Mouse (Mus musculus) lung, embryonic 14.5 days (tissue): ENCODE results near the gene Lrba. TPM values are rescaled to one million over a fixed set of nuclear protein-coding genes. Genes with fewer than 3 reads are reported as not detected.

Source experiments
- ATAC-seq: fragments of 200-750 bp; cut with Nextera tagmentation; 2 replicates; pipeline ENCODE4 v1.8.0; 2017; ENCODE audit warnings: mild to moderate bottlenecking, moderate TSS enrichment, moderate library complexity; ENCODE audit not compliant: insufficient read depth
- DNase-seq: peaks from one replicate; pipeline ENCODE4 v3.0.0-alpha.2; 2015
- H3K27ac ChIP-seq: fragments of 300-500 bp; sonication (generic); 2 replicates; pipeline ENCODE4 v1.5.1; 2014; ENCODE audit warnings: low read depth, mild to moderate bottlenecking, moderate library complexity
- H3K27me3 ChIP-seq: fragments of 300-500 bp; sonication (generic); 2 replicates; pipeline ENCODE4 v1.6.1; 2014; ENCODE audit warnings: low read length, control low read depth; ENCODE audit not compliant: insufficient read depth
- H3K36me3 ChIP-seq: fragments of 300-500 bp; sonication (generic); 2 replicates; pipeline ENCODE4 v1.6.1; 2014; ENCODE audit warnings: control low read depth; ENCODE audit not compliant: insufficient read depth
- H3K4me1 ChIP-seq: fragments of 300-500 bp; sonication (generic); 2 replicates; pipeline ENCODE4 v1.6.1; 2014; ENCODE audit warnings: antibody characterized with exemption, control low read depth; ENCODE audit not compliant: insufficient read depth
- H3K4me2 ChIP-seq: fragments of 300-500 bp; sonication (generic); 2 replicates; pipeline ENCODE4 v1.6.1; 2014; ENCODE audit warnings: mild to moderate bottlenecking
- H3K4me3 ChIP-seq: fragments of 300-500 bp; sonication (generic); 2 replicates; pipeline ENCODE4 v1.5.1; 2014; ENCODE audit warnings: low read depth, low read length
- H3K9ac ChIP-seq: fragments of 300-500 bp; sonication (generic); 2 replicates; pipeline ENCODE4 v1.6.1; 2014
- H3K9me3 ChIP-seq: fragments of 300-500 bp; sonication (generic); 2 replicates; pipeline ENCODE4 v1.6.1; 2016; ENCODE audit warnings: low read depth, low read length, control low read depth
- CTCF ChIP-seq: IDR thresholded peaks from 2 replicates; pipeline ENCODE4 v1.5.1; 2016; ENCODE audit warnings: antibody characterized with exemption, low read depth
- WGBS: fragments of 180-500 bp; shearing (Covaris S2); extraction: QIAGEN DNeasy Blood & Tissue Kit; methylation state at CpG from one replicate; pipeline ENCODE4 v1.1.7; 2014; 5-methylcytosine and 5-hydroxymethylcytosine counted together
- polyA plus RNA-seq: library from polyadenylated mRNA; unstranded; fragments of >200 nt; fragmentation: Nextera tagmentation; extraction: Ambion mirVana; gene quantifications from 2 replicates; pipeline ENCODE4 v1.2.1, GENCODE M21; 2014

Gene Lrba
- polyA plus RNA-seq, 1 experiment from 2014 or later, result 5.5 TPM

DNA sequence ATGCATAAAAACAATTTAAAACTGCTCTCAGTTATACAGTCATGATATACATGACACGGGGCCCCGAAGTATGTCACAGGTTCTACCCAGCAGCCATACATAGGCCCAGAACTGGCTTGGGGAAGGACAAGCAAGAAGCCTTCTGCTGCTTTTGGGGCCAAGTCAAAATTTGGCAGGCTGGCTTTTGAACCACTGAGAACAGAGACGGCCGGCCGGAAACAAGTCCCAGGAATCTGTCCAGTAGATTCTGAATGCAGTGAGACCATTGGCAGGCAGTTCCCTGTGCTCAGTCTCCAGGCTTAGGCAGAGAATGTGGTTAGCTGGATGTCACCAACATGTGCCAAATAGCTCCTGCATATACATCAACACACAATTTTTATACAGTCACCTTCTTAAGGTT lies 565.3 kb downstream of the Lrba start:
- ATAC-seq (no peak), DNase-seq (peak; percentile 48)
- 81% methylated on average over 5 of the region's 5 CpGs for WGBS
- no peaks in the 10 kb centered on the region for H3K36me3 ChIP-seq
- no peak overlapping the region for H3K4me3 ChIP-seq
- no peaks in the 10 kb centered on the region for H3K9me3 ChIP-seq
- H3K4me1 ChIP-seq, result peaks cover 30% of the 10 kb centered on the region
- TF ChIP-seq CTCF, result no peak
- no peak overlapping the region for H3K4me2 ChIP-seq
- no peak overlapping the region for H3K9ac ChIP-seq
- peak overlapping the region; percentile 46; the same call in 1 of the 2 replicates for H3K27ac ChIP-seq
- no peaks in the 10 kb centered on the region for H3K27me3 ChIP-seq

DNA sequence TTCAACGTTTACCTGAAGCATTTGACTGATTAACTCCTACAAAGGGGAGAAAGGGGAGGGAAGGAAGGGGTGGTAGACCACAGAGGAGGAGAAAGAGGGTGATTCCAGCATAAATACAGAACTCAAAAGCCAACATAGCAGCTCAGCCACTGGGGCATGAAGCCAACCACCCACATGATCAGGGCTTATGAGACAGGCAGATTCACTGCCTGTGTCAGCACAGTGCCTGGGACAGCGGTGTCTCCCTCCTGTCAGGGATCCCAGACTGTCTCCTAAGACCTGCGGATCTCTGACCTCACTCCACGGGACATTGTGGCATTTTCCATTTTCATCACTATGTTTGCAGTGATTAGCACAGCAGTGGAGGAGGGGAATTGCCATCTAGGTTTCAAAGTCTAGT lies 568.8 kb downstream of the Lrba start:
- Histone ChIP-seq H3K9ac (no peak overlapping the region), H3K9me3 (no peaks in the 10 kb centered on the region), H3K4me1 (0 out of 2 replicates have a peak, but pooled peaks cover 5% of the 10 kb centered on the region), H3K4me2 (no peak overlapping the region), H3K27me3 (no peaks in the 10 kb centered on the region), H3K27ac (peak overlapping the region; percentile 48), H3K4me3 (no peak overlapping the region), H3K36me3 (no peaks in the 10 kb centered on the region)
- WGBS, result 62% methylated on average over 4 of the region's 4 CpGs
- DNase-seq, result peak; percentile 24
- ATAC-seq, result 0 out of 2 replicates have a peak, but pooled peaks have one; percentile 7
- TF ChIP-seq CTCF, result no peak

DNA sequence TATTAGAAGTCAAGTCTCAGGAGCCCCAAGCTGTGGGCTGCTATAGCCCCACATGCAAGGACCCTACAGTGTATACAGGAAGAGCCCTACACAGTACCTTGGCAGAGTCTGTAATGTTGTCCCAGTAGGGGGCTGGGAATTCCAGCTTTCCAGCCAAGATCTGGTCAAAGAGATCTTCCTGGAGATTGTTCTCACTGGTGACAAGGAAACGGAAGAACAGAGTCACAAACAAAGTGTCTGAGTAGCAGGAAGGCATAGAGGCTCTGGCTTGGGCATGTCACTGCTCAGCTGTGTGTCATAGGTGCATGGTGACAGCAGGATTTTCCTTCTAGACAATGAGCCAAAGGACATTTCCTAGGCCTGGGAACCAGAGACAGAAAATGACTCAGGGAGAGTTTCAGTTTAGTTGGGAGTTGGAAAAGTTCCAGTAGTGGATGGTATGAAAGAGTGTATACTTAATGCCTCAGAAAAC lies 569.3 kb downstream of the Lrba start:
- Histone ChIP-seq H3K4me3 (no peak overlapping the region), H3K27me3 (no peaks in the 10 kb centered on the region), H3K9me3 (no peaks in the 10 kb centered on the region), H3K36me3 (no peaks in the 10 kb centered on the region), H3K27ac (peak overlapping the region; percentile 48), H3K4me1 (0 out of 2 replicates have a peak, but pooled peaks cover 5% of the 10 kb centered on the region), H3K9ac (no peak overlapping the region), H3K4me2 (no peak overlapping the region)
- DNase-seq (peak; percentile 74), ATAC-seq (peak; percentile 67; the same call in 1 of the 2 replicates)
- TF ChIP-seq CTCF, result no peak
- WGBS, result 34% methylated on average over 1 of the region's 1 CpGs

DNA sequence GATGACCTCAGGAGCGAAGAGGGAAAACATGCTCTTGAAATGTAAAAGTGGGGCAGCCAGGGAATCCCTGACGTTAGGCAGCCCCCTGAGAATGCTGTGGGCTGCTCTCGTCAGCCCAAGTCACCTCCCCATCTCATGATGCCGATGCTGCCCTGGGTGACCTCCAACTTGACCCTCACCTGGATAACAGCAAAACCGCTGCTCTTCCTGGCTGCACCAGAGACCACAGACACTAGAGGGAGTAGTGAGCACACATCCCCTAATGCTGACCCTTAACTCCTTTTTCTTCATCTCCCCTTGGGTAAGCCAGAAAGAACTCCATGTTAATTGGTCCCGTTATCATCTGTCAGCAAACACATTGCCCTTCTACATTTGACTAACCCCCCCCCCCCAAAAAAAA lies 572.2 kb downstream of the Lrba start:
- Histone ChIP-seq H3K4me3 (no peak overlapping the region), H3K4me2 (no peak overlapping the region), H3K27me3 (no peaks in the 10 kb centered on the region), H3K27ac (no peak overlapping the region), H3K9ac (no peak overlapping the region), H3K4me1 (0 out of 2 replicates have a peak, but pooled peaks cover 5% of the 10 kb centered on the region), H3K9me3 (no peaks in the 10 kb centered on the region), H3K36me3 (no peaks in the 10 kb centered on the region)
- peak; percentile 74 for TF ChIP-seq CTCF
- DNase-seq (peak; percentile 48), ATAC-seq (no peak)
- WGBS, result 41% methylated on average over 6 of the region's 6 CpGs

DNA sequence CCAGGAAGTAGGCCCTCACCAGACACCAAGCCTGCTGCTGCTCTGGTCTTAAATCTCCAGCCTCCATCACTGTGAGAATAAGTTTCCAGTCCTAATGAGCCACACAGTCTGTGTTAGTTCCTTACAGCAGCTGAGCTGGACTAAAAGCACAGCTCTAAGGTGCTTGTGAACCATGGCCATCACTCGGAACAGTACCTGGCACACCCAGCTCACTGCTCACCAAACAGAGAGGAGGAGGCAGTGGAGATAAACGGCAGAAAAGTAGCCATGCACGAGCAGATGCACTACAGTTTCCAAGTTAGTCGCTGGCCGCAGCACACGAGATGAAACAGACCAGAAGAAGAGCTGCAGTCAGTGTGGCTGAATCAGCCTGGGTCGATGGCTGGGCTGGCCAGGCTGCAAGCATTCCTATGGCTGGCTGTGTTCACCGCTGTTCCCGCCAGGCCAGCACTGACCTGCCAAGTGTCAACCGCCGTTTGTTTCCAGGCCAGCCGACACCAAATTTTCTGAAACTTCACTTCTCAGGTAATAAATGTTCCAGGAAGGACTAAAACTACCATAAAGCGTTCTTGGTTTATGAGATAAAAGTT lies 573.5 kb downstream of the Lrba start:
- Histone ChIP-seq H3K4me2 (no peak overlapping the region), H3K27me3 (no peaks in the 10 kb centered on the region), H3K4me3 (no peak overlapping the region), H3K9ac (no peak overlapping the region), H3K4me1 (0 out of 2 replicates have a peak, but pooled peaks cover 5% of the 10 kb centered on the region), H3K9me3 (no peaks in the 10 kb centered on the region), H3K27ac (no peak overlapping the region), H3K36me3 (no peaks in the 10 kb centered on the region)
- no peak for ATAC-seq
- no peak for TF ChIP-seq CTCF
- WGBS, result 72% methylated on average over 13 of the region's 13 CpGs
- DNase-seq, result no peak

DNA sequence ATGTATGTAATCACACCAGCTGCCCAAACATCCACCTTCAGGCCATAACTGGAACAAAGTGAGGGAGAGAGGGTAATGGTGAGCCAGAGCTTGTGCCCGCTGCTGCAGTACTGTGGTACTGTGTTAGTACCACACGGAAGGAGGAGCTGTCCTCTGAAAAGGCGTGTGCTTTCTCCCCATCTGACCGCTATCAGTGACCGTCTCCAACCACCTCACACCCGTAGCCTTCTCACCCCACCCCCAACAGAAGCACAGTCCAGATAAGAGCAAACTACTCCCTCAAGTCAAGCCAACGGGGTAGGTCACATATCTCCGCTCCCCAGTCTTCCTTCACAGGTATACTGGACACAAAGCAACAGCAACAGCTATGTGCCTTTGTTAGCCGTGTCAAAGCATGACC lies 574.6 kb downstream of the Lrba start:
- Histone ChIP-seq H3K4me2 (no peak overlapping the region), H3K36me3 (no peaks in the 10 kb centered on the region), H3K9me3 (no peaks in the 10 kb centered on the region), H3K27ac (no peak overlapping the region), H3K9ac (no peak overlapping the region), H3K27me3 (no peaks in the 10 kb centered on the region), H3K4me1 (no peaks in the 10 kb centered on the region), H3K4me3 (no peak overlapping the region)
- ATAC-seq, result peak; percentile 67
- WGBS, result 80% methylated on average over 9 of the region's 9 CpGs
- no peak for DNase-seq
- no peak for TF ChIP-seq CTCF

DNA sequence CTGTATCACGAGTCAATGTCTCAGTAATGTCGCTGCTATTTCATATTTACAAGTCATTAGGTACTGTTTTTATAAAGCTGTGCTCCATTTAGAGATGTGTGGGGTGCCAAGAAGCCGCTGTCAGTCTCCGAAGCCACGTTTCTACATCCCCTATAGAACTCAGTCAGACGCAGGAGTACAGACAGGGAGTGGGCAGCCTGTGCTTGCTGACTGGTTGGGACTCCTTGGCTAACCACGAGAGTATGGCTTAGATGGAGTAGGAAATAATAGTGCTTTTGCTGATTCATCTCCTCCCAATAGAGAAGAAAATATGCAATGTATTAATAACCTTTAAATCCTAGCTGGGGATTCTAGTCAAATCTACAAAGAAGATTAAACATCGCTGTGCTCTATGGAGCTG lies 576.4 kb downstream of the Lrba start:
- no peaks in the 10 kb centered on the region for H3K36me3 ChIP-seq
- no peak overlapping the region for H3K4me3 ChIP-seq
- no peaks in the 10 kb centered on the region for H3K4me1 ChIP-seq
- H3K4me2 ChIP-seq, result no peak overlapping the region
- no peak overlapping the region for H3K9ac ChIP-seq
- H3K9me3 ChIP-seq, result no peaks in the 10 kb centered on the region
- WGBS, result 75% methylated on average over 8 of the region's 8 CpGs
- no peak for DNase-seq
- no peaks in the 10 kb centered on the region for H3K27me3 ChIP-seq
- TF ChIP-seq CTCF, result no peak
- H3K27ac ChIP-seq, result no peak overlapping the region
- ATAC-seq, result no peak

DNA sequence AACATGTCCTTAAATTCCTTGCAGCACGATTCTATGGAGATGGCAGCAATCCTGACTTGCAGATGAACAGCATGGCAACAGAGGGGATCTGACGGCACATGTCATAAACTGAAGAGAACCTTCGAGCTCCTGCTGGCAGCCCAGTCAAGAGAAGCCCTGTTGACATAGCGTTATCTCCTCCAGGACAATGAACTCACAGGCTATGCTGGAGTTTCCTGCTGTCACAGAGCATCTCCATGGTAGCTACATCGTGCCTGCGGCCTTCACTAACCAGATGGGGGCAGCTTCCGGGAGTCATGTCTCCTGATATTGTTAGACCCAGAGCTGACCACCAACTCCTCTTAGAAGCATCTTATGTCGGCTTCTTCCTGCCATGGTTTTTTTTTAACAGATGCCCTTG lies 578.3 kb downstream of the Lrba start:
- 47% methylated on average over 8 of the region's 8 CpGs for WGBS
- ATAC-seq, result no peak

More for the DNA sequence above, 578.3 kb downstream of the Lrba start:
- no peak for DNase-seq
- Histone ChIP-seq H3K4me2 (no peak overlapping the region), H3K9ac (no peak overlapping the region), H3K4me1 (no peaks in the 10 kb centered on the region), H3K9me3 (no peaks in the 10 kb centered on the region), H3K36me3 (no peaks in the 10 kb centered on the region), H3K27ac (no peak overlapping the region), H3K27me3 (no peaks in the 10 kb centered on the region), H3K4me3 (no peak overlapping the region)
- no peak for TF ChIP-seq CTCF
